Mouse (Mus musculus) embryonic facial prominence, embryonic 12.5 days (tissue): ENCODE results near the gene Stat1. TPM values are rescaled to one million over a fixed set of nuclear protein-coding genes. Genes with fewer than 3 reads are reported as not detected.

ENCODE experiments used
- ATAC-seq: fragments of 200-750 bp; cut with Nextera tagmentation; 2 replicates; pipeline ENCODE4 v1.8.0; 2017; ENCODE audit not compliant: insufficient number of reproducible peaks, insufficient read depth, low FRiP score, low TSS enrichment
- H3K27ac ChIP-seq: fragments of 300-500 bp; sonication (generic); 2 replicates; pipeline ENCODE4 v1.5.1; 2016; ENCODE audit warnings: mild to moderate bottlenecking
- H3K27me3 ChIP-seq: fragments of 300-500 bp; sonication (generic); 2 replicates; pipeline ENCODE4 v1.6.1; 2016; ENCODE audit warnings: mild to moderate bottlenecking, moderate library complexity
- H3K36me3 ChIP-seq: fragments of 300-500 bp; sonication (generic); 2 replicates; pipeline ENCODE4 v1.6.1; 2016; ENCODE audit warnings: mild to moderate bottlenecking
- H3K4me1 ChIP-seq: fragments of 300-500 bp; sonication (generic); 2 replicates; pipeline ENCODE4 v1.6.1; 2016
- H3K4me2 ChIP-seq: fragments of 300-500 bp; sonication (generic); replicated peaks from 2 replicates; pipeline ENCODE4 v1.6.1; 2016; ENCODE audit warnings: mild to moderate bottlenecking, moderate library complexity
- H3K4me3 ChIP-seq: fragments of 300-500 bp; sonication (generic); 2 replicates; pipeline ENCODE4 v1.5.1; 2016; ENCODE audit warnings: mild to moderate bottlenecking
- H3K9ac ChIP-seq: fragments of 300-500 bp; sonication (generic); 2 replicates; pipeline ENCODE4 v1.6.1; 2016; ENCODE audit warnings: mild to moderate bottlenecking, moderate library complexity
- H3K9me3 ChIP-seq: fragments of 300-500 bp; sonication (generic); 2 replicates; pipeline ENCODE4 v1.6.1; 2016; ENCODE audit warnings: mild to moderate bottlenecking, moderate library complexity
- WGBS: fragments of 180-500 bp; shearing (Covaris S2); methylation state at CpG from one replicate; pipeline ENCODE4 v1.1.7; 2016; 5-methylcytosine and 5-hydroxymethylcytosine counted together
- polyA plus RNA-seq: library from polyadenylated mRNA; unstranded; fragments of >200 nt; fragmentation: Nextera tagmentation; extraction: Ambion mirVana; gene quantifications from 2 replicates; pipeline ENCODE4 v1.2.1, GENCODE M21; 2016

Stat1 gene
- polyA plus RNA-seq, 1 experiment from 2014 or later, result 17.7 TPM

DNA sequence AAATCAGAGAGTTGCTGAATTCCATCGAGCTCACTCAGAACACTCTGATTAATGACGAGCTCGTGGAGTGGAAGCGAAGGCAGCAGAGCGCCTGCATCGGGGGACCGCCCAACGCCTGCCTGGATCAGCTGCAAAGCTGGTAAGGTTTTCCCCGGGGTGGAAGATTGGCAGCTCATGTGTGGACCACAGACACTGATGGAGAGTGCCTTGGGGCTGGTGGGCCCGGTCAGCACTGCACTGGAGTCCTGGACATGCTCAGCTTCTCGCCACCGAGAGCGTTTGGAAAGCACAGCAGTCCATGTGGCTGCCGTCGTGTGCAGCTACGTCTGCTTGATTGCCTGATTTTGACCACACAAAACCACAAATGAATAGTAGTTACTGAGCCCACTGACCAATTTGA is 18.1 kb downstream of the Stat1 start:
- Histone ChIP-seq H3K36me3 (0 out of 2 replicates have a peak, but pooled peaks cover 3% of the 10 kb centered on the region), H3K4me3 (no peak overlapping the region), H3K27me3 (no peaks in the 10 kb centered on the region), H3K9me3 (no peaks in the 10 kb centered on the region), H3K9ac (no peak overlapping the region), H3K4me1 (no peaks in the 10 kb centered on the region; the same call in 1 of the 2 replicates), H3K27ac (no peak overlapping the region), H3K4me2 (no peak overlapping the region)
- 67% methylated on average over 16 of the region's 16 CpGs for WGBS
- no peak for ATAC-seq

- H3K27me3 ChIP-seq, result no peaks in the 10 kb centered on the region
- no peak overlapping the region for H3K4me2 ChIP-seq
- ATAC-seq, result no peak
- 88% methylated on average over 9 of the region's 9 CpGs for WGBS
- no peak overlapping the region for H3K9ac ChIP-seq
- no peak overlapping the region for H3K4me3 ChIP-seq
- no peaks in the 10 kb centered on the region for H3K36me3 ChIP-seq
- no peak overlapping the region for H3K27ac ChIP-seq
- no peaks in the 10 kb centered on the region; the same call in 1 of the 2 replicates for H3K4me1 ChIP-seq
- no peaks in the 10 kb centered on the region for H3K9me3 ChIP-seq
Measured at GRCm38 (mm10) chr1:52140534-52140933, 21.3 kb downstream of the Stat1 start.

- 57% methylated on average over 3 of the region's 3 CpGs for WGBS
- H3K27me3 ChIP-seq, result no peaks in the 10 kb centered on the region
- no peak overlapping the region for H3K4me3 ChIP-seq
- ATAC-seq, result no peak
- no peak overlapping the region for H3K4me2 ChIP-seq
- no peaks in the 10 kb centered on the region; the same call in 1 of the 2 replicates for H3K4me1 ChIP-seq
- no peaks in the 10 kb centered on the region for H3K36me3 ChIP-seq
- H3K27ac ChIP-seq, result no peak overlapping the region
- H3K9ac ChIP-seq, result no peak overlapping the region
- H3K9me3 ChIP-seq, result no peaks in the 10 kb centered on the region
Measured at GRCm38 (mm10) chr1:52141482-52141881, 22.2 kb downstream of the Stat1 start.

DNA sequence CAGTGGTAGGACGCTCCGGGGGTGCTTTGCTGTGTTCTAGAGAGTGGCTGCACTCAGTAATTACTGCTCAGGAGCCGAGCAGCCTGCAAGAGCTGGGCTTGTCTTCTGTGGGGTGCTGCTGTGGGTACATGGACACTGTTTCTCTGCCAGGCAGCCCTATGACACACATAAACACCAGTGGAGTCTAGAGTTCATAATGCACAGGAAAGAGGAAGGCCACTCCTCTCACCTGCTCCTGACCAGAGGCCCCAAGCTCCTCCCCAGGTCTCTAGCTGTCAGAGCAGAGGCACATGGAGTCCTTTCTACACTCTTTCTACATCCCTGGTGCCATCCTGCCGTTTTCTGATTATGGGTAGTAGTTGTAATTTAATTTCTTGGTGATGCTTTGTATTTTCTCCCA is 22.9 kb downstream of the Stat1 start:
- Histone ChIP-seq H3K27me3 (no peaks in the 10 kb centered on the region), H3K36me3 (no peaks in the 10 kb centered on the region), H3K4me1 (no peaks in the 10 kb centered on the region; the same call in 1 of the 2 replicates), H3K4me3 (no peak overlapping the region), H3K4me2 (no peak overlapping the region), H3K27ac (no peak overlapping the region), H3K9ac (no peak overlapping the region), H3K9me3 (no peaks in the 10 kb centered on the region)
- ATAC-seq, result no peak
- 77% methylated on average over 4 of the region's 4 CpGs for WGBS

GRCm38 (mm10) chr1:52143191-52143590 is 24.0 kb downstream of the Stat1 start:
- Histone ChIP-seq H3K9ac (no peak overlapping the region), H3K4me1 (no peaks in the 10 kb centered on the region; the same call in 1 of the 2 replicates), H3K4me2 (no peak overlapping the region), H3K27ac (no peak overlapping the region), H3K36me3 (no peaks in the 10 kb centered on the region), H3K27me3 (no peaks in the 10 kb centered on the region), H3K9me3 (no peaks in the 10 kb centered on the region), H3K4me3 (no peak overlapping the region)
- no peak for ATAC-seq
- 85% methylated on average over 4 of the region's 4 CpGs for WGBS

DNA sequence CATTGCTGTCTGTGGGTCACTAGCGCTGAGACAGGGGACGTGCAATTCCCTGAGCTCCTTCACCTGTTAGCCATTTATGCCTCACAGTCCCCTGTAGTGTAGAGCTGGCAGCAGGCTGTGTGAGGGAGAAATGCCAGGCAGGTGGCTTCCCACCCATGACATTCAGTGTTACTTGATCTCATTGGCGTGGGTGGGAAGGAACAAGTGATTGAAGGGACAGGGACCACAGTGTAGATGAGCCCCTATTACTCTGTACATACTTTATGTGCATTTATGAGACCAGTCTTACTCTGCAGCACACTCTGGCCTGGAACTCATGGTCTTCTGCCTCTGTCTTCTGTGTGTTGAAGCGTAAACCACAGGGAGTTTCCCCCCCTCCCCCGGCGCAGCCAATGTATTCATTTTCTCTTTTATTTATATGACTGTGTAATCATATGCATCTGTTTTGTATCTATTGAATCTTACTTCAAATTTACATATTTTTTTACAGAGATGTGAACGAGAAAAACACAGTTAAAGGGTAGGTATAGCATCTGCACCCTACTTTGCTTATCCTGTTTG is 24.4 kb downstream of the Stat1 start:
- H3K4me2 ChIP-seq, result no peak overlapping the region
- no peak overlapping the region for H3K4me3 ChIP-seq
- no peaks in the 10 kb centered on the region for H3K9me3 ChIP-seq
- no peak for ATAC-seq
- no peaks in the 10 kb centered on the region for H3K27me3 ChIP-seq
- H3K4me1 ChIP-seq, result no peaks in the 10 kb centered on the region; the same call in 1 of the 2 replicates
- no peak overlapping the region for H3K27ac ChIP-seq
- no peak overlapping the region for H3K9ac ChIP-seq
- H3K36me3 ChIP-seq, result no peaks in the 10 kb centered on the region
- 83% methylated on average over 7 of the region's 7 CpGs for WGBS

- H3K4me1 ChIP-seq, result no peaks in the 10 kb centered on the region; the same call in 1 of the 2 replicates
- no peak overlapping the region for H3K4me2 ChIP-seq
- H3K27ac ChIP-seq, result no peak overlapping the region
- H3K36me3 ChIP-seq, result no peaks in the 10 kb centered on the region
- H3K27me3 ChIP-seq, result no peaks in the 10 kb centered on the region
- no peak for ATAC-seq
- H3K4me3 ChIP-seq, result no peak overlapping the region
- no peaks in the 10 kb centered on the region for H3K9me3 ChIP-seq
- 87% methylated on average over 10 of the region's 10 CpGs for WGBS
- H3K9ac ChIP-seq, result no peak overlapping the region
Measured at GRCm38 (mm10) chr1:52144907-52145306, 25.7 kb downstream of the Stat1 start.

DNA sequence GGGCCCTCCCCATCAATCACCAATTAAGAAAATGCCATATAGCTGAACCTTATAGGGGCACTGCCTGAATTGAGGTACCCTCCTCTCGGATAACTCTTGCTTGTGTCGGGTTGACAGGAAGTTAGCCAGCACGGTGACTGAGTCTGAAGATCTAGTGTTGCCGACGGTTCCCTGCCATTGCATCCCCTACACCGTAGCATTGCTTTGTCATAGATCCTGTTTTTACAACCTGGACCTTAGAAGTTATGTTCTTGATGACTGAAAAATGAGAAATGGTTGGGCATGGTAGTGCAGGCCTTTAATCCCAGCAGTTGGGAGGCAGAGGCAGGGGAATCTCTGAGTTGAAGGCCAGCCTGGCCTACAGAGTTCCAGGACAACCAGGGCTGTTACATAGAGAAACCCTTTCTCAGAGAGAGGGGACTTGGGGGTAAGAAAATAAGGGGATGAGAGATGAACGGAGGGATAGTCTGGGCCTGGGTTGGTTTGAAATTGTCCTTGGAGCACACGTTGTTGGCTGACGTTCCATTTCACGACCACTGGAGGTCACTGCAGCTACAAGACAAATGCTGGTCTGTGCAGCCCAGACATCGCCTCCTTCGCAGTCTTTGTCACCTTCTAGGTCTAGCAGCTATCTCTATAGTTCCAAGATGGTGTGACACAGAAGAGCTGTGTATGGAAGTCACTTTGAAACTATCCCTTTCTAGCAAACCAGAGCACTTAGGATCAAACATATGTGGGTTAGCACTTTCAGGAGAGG is 27.2 kb downstream of the Stat1 start:
- H3K27me3 ChIP-seq, result peaks cover 3% of the 10 kb centered on the region; the same call in 1 of the 2 replicates
- H3K36me3 ChIP-seq, result no peaks in the 10 kb centered on the region
- no peak overlapping the region for H3K9ac ChIP-seq
- H3K4me2 ChIP-seq, result no peak overlapping the region
- H3K9me3 ChIP-seq, result no peaks in the 10 kb centered on the region
- peak; percentile 54 for ATAC-seq
- 51% methylated on average over 12 of the region's 12 CpGs for WGBS
- no peak overlapping the region for H3K27ac ChIP-seq
- no peak overlapping the region for H3K4me3 ChIP-seq
- peaks cover 4% of the 10 kb centered on the region; the same call in 1 of the 2 replicates for H3K4me1 ChIP-seq

GRCm38 (mm10) chr1:52147431-52147830 is 28.2 kb downstream of the Stat1 start:
- ATAC-seq, result no peak
- no peak overlapping the region for H3K27ac ChIP-seq
- 0 out of 2 replicates have a peak, but pooled peaks cover 4% of the 10 kb centered on the region for H3K4me1 ChIP-seq
- H3K9me3 ChIP-seq, result no peaks in the 10 kb centered on the region
- H3K27me3 ChIP-seq, result peaks cover 3% of the 10 kb centered on the region; the same call in 1 of the 2 replicates
- no peak overlapping the region for H3K4me2 ChIP-seq
- H3K4me3 ChIP-seq, result no peak overlapping the region
- WGBS, result 82% methylated on average over 2 of the region's 2 CpGs
- H3K9ac ChIP-seq, result no peak overlapping the region
- no peaks in the 10 kb centered on the region for H3K36me3 ChIP-seq

- 40% methylated on average over 7 of the region's 7 CpGs for WGBS
- no peaks in the 10 kb centered on the region for H3K36me3 ChIP-seq
Measured at GRCm38 (mm10) chr1:52148178-52148577, 28.9 kb downstream of the Stat1 start.

DNA sequence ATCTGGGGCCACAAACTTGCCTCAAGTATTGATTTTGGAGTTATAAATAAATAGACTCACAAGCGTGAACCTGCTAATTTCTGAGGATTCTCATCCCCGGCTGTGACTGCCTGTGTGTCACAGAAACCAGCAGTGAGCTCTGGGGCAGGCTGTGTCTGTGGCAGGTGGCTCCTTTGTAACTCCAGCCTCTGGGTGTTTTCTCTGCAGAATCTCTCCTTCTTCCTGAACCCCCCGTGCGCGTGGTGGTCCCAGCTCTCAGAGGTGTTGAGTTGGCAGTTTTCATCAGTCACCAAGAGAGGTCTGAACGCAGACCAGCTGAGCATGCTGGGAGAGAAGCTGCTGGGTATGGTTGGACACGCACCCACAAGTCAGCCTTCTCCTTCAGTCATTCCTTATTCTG is 29.5 kb downstream of the Stat1 start:
- H3K9me3 ChIP-seq, result no peaks in the 10 kb centered on the region
- no peak overlapping the region for H3K4me2 ChIP-seq
- peaks cover 3% of the 10 kb centered on the region; the same call in 1 of the 2 replicates for H3K27me3 ChIP-seq
- no peak for ATAC-seq
- H3K4me1 ChIP-seq, result 0 out of 2 replicates have a peak, but pooled peaks cover 4% of the 10 kb centered on the region
- no peaks in the 10 kb centered on the region for H3K36me3 ChIP-seq
- no peak overlapping the region for H3K9ac ChIP-seq
- H3K27ac ChIP-seq, result no peak overlapping the region
- 66% methylated on average over 7 of the region's 7 CpGs for WGBS
- no peak overlapping the region for H3K4me3 ChIP-seq

More at GRCm38 (mm10) chr1:52148178-52148577, 28.9 kb downstream of the Stat1 start:
- no peak for ATAC-seq
- Histone ChIP-seq H3K4me2 (no peak overlapping the region), H3K27me3 (peaks cover 3% of the 10 kb centered on the region; the same call in 1 of the 2 replicates), H3K4me1 (0 out of 2 replicates have a peak, but pooled peaks cover 4% of the 10 kb centered on the region), H3K9ac (no peak overlapping the region), H3K4me3 (no peak overlapping the region), H3K9me3 (no peaks in the 10 kb centered on the region), H3K27ac (no peak overlapping the region)

GRCm38 (mm10) chr1:52149934-52150346 is 30.7 kb downstream of the Stat1 start:
- H3K4me2 ChIP-seq, result no peak overlapping the region

More at GRCm38 (mm10) chr1:52149934-52150346, 30.7 kb downstream of the Stat1 start:
- H3K4me1 ChIP-seq, result 0 out of 2 replicates have a peak, but pooled peaks cover 4% of the 10 kb centered on the region
- no peak overlapping the region for H3K9ac ChIP-seq
- peak; percentile 43; the same call in 1 of the 2 replicates for ATAC-seq
- peaks cover 3% of the 10 kb centered on the region; the same call in 1 of the 2 replicates for H3K27me3 ChIP-seq
- H3K27ac ChIP-seq, result no peak overlapping the region
- H3K9me3 ChIP-seq, result no peaks in the 10 kb centered on the region
- no peak overlapping the region for H3K4me3 ChIP-seq
- 35% methylated on average over 9 of the region's 9 CpGs for WGBS
- no peaks in the 10 kb centered on the region for H3K36me3 ChIP-seq
